Mouse (Mus musculus) megakaryocyte progenitor cell, adult 5-6 weeks (primary cell): ENCODE measurements around the gene Tff3. TPM values are rescaled to one million over a fixed set of nuclear protein-coding genes. Genes with fewer than 3 reads are reported as not detected.

ENCODE experiments used
- ATAC-seq: replicated peaks from 2 replicates; pipeline ENCODE4 v1.8.0; 2016; ENCODE audit warnings: mild to moderate bottlenecking, moderate TSS enrichment, inconsistent platforms; ENCODE audit not compliant: poor library complexity
- total RNA-seq, 2 experiments: library from RNA; stranded (forward) in 1 of 2; stranded (reverse) in 1 of 2; fragments of 157-497, 149-512 nt in 1 of 2; fragments of 200-1000 nt in 1 of 2; gene quantifications; 2 replicates each; pipeline versions ENCODE4 v1.2.3 to v1.2.4; 2015 to 2017

Gene Tff3
- total RNA-seq (2015) (not detected in 2 replicates), total RNA-seq (2017) (not detected in 2 replicates)

DNA sequence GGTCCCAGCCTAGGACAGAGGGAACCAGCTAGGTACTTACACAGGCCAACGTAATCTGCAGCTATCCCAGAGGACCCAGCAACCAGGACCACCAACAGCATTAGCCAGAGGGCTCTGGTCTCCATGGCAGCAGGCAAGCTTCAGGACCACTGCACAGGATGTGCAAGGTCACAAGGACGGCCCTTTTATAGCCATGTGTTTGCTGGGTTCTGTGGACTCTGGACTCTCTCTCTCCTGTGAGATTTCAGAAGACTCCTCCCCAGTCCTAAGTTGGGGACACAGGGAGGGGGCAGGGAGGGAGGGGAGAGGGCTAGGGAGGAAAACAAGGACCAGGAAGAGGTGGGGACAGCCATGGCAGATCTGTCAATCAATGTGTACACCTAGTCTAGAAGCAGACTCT, at the start of gene Tff3:
Gene Tff3, minus strand, starts transcription at position 195 of the 400 bp plus-strand sequence.
- ATAC-seq: no peak

DNA sequence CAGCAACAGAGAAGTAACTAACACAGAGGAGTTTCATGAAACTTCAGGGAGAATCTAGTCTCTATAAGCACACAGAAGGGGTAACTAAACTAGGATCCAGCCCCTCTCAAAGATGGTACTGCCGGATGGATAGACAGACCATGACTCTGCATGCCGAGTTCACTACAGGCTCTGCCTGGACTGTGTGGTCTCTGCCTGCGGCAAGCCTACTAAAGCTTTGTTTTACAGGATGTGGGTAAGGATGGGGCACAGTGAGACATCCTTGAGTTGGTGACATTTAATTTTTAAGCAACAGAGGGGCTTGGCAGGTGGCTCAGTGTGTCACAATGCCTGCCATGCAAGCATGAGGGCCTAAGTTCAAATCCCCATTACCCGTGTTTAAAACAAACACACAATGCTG, 46.9 kb upstream of the Tff3 start:
- ATAC-seq: peak; percentile 57

DNA sequence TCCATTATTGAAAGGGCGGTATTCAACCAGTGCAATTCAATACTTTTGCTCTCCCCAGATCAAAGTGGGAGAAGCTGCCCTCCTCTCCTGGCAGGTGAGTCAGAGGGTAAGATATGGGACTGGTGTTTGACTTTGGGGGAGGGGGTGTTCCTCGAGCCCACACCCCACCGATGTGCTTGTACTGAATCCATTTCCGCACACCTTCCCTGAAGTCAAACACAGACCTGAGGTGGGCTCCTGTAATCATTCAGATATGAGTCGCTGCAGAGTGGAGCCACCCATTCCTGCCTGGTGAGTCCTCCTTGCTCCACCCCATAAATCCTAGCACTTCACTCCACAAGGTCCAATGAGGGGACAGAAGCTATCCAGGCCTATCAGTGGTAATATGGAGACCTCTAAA, 40.4 kb upstream of the Tff3 start:
- no peak for ATAC-seq

DNA sequence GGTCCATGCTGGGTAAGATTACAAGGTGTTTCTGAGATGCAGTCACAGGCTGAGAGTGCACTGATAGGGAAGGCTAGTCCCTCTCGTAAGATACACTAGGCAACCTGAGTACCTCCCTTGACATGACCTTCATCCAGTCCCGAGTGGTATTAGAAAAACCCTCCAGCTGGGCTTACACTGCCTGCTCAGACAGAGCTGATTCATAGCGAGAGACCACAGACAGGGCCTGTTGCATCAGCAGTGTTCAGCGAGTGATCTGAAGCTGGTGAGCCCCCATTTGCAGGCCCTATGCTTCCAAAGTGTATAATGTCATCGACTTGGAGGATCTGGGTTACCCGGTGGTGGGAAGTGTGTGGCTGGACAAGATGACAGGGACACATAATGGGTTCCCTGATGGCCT, 35.7 kb upstream of the Tff3 start, which contains the start of gene Tff1:
Gene Tff1, minus strand, starts transcription at position 151 of the 400 bp plus-strand sequence.
- ATAC-seq: no peak

DNA sequence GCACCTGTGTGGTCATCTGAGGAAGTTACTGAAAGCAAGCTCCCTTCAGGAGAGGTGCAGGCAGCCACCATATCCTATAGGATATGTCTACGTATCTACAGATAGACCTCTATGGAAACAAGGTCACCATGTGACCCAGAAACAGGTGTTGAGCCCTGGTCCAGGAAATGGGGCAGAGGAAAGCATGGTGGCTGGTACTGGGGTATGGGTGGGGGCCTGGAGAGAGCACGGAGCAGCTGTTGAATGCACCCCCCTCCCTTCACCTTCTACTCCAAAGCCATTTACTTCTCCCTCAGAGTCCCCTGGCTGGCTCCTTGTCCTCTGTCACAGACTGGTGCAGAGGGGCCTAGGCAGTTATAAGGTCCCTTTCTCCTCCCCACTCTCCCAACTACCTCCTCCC, 34.4 kb upstream of the Tff3 start:
- ATAC-seq: no peak

DNA sequence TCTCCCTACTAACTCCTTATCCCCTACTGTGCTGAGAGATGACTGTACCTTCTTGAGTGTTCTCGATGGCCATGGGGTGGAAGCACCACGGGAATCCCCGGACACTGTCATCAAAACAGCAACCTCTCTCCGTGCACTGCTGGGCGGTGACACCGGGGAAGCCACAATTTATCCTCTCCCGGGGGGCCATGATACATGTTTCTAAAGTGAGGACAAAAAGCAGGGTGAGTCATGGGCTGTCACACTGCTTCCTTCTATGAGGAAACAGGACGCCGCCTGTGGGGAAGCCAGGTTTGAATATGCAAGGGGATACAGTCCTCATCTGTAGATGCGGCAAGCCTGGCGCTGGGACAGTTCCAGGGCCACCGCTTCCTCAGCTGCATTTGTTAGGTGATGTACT, 33.2 kb upstream of the Tff3 start:
- 0 out of 2 replicates have a peak, but pooled peaks have one; percentile 17 for ATAC-seq

DNA sequence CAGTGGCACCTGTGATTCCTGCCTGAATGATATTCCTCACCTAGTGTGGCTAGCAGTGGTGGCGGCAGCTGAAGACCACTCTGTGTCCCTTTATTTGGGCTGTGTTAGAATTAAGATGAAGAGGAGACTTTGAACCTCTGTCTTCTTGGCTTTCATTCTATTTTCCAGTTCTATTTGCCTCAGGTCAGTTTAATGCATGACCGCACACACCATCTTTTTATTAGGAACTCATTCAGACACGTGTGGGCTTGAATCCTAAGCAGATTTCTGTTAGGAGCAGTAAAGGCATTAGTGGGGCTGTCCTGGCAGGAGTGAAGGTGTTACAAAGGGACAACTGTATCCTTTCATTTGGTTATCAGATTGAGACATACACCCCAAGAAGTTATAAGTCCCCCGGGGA, 30.8 kb upstream of the Tff3 start:
- no peak for ATAC-seq

DNA sequence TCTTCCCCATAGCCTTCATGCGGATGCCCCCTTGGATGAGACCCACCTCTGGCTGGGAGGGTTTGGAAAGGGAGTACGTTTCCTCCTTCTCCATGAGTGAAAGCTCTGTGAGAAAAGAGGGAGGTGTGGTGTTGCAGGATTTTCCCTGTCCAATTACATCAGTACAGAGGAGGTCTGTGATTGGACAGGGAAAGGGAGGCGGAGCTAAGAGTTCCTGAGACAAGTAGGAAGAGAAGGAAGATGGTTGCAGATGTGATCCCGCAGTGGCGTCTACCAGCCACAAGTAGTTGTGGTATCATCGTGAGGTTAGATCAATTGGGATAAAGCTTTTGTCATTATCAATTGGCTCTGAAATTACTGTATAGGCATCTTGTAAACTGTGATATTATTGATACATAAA, 28.5 kb upstream of the Tff3 start:
- no peak for ATAC-seq

DNA sequence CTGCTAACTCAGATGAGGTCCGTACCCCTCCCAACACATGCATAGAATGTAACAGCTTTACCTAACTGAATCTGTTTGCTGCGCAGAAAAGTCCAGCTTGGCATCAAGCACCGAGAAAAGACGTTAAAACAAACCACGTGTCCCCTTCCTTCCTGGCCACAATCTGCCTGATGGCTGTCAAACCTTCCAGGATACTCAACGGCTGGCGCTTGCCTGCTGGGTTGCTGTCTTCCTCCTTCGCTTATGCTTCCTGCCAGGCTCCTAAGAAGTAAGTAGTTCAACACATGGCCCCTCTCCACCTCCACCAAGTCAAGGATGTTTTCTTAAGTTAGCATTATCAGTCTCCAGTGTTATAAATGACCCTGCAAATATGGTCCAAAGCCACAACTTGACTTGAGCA, 24.3 kb upstream of the Tff3 start:
- ATAC-seq: no peak

DNA sequence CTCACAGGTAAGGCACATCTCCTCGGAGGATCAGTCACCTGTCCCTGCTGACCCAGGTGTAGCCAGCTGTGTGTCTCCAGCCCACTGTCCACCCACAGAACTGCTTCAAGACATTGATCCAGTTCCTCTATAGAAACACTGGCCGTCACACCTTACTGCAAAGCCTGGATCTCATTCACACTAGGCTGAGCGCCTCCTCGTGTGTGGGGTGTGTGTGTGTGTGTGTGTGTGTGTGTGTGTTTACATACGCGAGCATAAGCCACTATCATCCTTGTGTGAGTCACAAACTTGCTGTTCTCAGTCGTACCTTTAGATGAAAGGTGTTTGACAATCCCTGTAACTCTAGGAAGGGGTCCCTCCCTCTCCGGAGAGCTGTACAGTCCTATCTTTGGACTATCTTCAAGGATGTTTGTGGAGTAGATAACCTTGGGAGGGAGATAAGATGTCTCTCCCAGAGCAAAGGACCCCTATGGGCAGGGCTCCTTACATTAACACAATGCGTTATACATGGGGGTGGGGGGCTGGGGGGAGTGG, 23.6 kb upstream of the Tff3 start:
- ATAC-seq: no peak

DNA sequence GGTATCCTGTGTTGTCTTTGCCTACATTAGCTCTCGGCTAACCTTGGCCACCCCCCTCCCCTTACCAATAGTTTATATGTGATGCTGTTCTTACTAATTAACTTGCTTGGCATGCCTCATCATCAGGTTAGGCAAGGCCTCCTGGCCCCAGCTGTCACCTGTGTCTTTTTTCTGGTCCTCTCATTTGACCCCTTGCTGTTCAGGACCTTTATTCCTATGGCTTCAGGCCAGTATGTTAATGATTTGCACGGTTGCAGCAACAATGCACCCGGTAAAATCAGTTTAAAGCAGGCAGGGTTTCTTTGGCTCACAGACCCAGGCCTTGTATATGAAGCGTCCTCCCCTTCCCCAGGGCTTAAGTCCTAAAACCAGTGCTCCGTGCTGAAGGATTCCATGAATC, 23.1 kb upstream of the Tff3 start:
- ATAC-seq: no peak

DNA sequence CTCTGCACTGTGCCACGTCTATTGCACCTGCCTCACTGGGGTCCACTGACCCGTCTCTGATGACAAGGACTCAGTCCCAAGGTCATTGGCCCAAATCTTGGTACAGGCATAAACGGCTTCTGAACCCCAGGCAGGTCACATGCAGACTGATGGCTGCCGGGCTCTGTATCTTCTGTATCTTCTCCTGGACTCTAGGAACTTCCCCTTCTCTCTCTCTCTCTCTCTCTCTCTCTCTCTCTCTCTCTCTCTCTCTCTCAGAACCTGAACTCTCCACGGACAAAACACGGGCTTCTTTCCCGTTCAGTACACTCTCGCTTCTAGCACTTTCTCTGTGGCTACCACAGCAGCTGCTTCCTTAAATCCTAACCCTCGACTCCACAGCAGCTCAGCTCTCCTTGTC, 16.6 kb upstream of the Tff3 start:
- no peak for ATAC-seq

DNA sequence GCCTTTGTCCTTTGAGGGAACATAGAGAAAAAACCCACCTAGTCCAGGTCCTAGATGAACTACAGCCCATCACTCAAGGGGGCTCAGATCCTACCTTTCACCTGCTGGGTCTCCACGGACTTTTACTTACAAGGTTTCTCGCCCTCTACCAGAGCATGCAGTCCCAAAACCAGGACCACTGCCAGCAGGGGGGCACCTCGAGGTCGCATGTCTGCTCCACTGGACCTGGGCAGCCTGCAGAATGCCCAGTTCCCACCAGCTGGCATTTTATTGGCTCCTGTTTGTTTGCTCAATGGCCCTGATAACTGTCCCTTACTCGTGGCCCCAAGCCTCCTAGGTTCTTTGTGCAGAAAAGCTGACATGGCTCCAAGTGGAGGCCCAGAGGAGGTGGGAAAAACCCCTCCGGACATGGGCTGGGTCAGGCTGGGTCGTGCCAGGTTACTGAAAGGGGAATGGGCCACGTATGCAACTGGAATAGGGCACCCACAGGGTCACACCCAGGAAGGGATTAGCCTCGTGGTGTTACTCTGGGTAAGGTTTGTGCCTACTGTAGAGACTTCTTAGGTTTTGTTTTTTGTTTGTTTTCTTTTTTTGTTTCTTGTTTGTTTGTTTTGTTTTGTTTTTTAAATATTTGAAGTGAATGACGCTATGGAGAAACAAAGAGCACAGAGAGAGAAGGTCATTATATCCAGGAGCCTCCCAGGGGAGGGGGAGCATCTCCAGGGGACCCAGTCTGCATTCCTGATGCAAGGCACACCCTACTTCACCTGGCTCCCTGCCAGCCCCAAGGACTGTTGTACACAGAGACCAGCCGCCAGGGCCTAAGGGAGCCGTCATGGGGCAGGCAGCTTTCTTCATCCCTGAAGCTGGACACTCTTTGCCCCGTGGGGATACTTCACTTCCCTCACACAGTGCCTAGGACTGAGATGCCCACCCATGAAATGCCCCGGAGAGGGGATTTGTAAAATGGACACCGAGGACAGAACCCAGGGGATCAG, 14.9 kb upstream of the Tff3 start, which contains the start of gene Tff2:
Gene Tff2, minus strand, starts transcription at position 243 of the 998 bp plus-strand sequence.
- no peak for ATAC-seq

DNA sequence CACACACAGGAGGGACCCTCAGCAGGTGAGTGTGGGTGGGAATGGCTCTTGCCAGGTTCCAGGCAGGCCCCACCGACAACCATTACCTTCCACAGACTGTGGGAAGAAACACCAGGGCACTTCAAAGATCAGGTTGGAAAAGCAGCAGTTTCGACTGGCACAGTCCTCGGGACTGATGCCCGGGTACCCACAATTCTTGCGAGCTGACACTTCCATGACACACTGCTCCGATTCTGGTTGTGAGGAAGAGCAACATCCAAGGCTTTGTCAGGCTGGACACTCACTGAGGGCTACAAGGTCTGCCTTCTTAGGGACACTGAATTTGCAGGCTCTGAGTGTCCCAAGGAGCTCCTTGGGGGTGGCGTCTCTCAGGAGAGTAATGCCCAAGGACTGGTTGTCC, 12.7 kb upstream of the Tff3 start:
- no peak for ATAC-seq

DNA sequence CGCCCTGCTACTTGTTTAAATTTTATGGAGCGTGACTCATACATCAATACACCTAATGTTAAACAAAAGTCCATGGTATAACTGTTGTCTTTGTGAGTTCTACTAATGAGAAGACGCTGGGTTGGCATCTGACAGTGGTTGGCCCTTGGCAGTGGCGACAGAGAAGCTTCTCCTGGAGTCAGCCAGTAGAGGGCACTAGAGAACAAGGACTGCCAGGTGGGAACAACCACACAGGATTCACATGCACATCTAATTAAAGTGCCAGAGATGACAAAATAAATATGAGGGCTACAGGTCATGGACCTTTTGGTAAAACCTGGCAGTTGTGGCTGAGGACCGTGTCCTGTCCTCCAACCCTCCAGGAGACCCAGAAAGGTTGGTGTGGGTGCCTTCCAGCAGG, 9.0 kb upstream of the Tff3 start:
- ATAC-seq: peak; percentile 91

DNA sequence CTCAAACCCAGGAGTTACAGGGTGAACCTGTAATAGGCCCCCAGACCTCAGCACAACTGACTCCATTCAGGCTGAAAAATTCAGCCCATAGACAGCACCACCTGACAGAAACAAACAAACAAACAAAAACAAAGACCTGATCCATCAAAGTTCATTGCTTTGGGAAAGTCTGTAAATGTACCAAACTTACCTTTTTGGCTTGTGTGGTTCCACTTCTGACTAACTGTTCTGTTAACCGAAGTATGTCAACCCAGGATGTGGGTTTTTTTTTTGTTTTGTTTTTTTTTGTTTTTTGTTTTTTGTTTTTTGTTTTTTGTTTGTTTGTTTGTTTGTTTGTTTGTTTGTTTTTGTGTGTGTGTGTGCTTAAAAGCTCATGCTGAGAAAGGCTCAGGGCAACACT, 7.4 kb upstream of the Tff3 start:
- ATAC-seq: no peak

DNA sequence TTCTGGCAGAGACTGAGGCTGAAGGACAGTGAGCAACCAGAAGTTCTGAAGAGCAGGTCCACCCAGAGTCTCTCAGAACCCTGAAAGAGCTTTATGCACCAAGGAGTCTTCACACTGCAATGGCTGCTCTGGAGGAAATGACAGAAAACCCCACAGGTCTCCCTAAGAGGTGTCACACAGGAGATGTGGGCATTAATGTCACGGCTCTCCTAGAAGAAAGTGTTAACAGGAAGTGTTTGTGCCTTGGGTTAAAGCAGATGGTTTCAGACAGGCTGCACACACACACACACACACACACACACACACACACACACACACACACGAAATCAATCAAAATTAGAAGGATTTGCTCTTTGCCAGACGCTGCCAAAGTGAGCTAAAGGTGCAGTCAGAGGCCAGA, 6.8 kb upstream of the Tff3 start:
- no peak for ATAC-seq

DNA sequence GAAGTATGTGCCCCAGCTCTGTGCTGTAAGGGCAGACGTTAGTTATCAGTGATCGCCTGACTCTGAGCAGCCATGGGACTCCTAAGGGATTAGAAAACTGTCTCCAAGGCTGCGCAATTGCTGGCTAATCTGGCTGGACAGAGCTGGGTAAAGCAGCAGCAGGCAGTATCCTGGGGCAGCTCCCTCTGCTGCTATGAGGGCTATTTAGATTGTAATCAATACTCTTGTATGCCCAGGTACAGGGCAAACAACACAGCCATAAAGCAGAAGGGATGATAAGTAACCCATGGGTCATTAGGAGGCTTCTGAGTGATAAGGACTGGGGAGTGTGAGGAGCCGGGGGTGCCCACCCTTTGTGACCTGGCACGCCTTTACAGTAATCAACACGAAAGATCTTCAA, 5.5 kb upstream of the Tff3 start:
- no peak for ATAC-seq

DNA sequence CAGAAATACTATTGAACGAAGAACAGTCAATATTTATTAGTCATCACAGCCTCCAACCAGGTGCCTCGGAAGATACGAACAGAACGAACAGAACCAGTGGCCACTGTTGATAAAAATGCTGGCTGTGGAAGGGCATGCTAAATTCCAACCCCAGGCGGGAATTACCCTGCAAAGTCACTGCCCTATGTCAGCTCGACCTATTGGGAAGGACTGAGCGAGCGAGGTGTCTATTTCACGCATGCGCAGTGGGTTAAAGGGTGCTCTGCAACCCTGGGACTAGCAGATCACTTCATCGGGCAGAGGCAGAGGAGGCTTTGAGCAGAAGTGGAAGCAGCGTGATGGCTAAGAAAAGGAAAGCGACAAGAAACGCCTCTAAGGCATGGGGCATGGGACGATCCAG, 4.3 kb upstream of the Tff3 start:
- ATAC-seq: no peak

DNA sequence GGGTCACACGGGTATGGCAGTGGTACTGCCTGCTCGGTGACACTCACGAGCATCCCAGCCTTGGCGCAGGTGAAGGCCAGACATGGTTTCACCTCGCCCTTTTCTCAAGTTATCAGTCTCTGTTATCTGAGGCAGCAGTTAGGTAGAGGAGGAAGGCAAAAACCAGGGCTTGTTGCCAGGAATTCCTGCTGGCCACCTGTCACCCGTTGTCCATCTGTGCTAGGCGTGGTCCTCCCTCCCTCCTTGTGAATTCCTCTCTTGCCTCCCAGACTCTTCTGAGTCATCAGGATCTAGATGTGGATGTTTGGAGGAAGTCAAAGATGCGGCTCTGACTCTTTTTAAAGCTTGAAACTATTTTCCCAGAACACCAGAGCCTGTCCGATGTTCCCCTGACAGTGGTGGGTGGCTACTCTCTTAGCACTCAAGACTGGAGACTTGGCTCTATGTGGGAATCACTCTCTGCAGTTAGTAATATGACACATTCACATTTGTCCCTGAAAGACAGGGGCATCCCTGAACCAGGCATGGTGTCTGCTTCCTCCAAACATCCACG, 1.9 kb upstream of the Tff3 start:
- no peak for ATAC-seq

DNA sequence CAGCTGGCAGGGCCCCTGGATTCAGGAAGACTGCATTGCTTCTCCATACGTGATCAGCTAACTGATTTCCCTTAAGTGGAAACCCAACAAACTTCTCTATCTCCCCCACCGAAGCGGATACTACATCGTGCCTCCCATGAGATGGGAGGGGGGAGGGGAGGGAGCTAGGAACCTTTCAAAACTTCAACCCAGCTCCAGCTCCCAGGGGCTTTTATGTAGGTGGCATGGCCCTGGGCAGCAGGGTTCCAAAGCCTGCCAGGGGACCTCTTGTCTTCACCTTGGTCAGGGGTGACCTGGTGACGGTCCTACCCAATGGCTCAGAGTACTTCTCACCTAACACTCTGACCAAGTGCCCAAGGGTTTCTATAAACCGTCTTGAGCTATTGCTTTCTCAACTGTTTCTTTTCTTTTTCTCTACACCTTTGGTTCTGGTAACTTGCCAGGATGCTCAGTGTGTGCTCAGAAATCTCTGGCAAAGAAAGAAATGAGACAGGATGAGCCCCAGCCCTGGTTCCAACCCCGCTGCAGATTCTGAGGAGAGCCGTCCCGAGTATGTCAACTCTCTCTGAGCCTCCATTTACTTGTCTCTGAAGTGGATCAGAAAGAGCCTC, 633 bp downstream of the Tff3 start:
- ATAC-seq: no peak
